Mouse (Mus musculus): Measurements from ENCODE around the gene Arhgap8. TPM values are rescaled to one million over a fixed set of nuclear protein-coding genes. Genes with fewer than 3 reads are reported as not detected.
A peak's percentile ranks its signal among the peaks of the same experiment; 100 is the strongest.

Arhgap8 gene
- polyA plus RNA-seq, 1 experiment from 2014 or later: 0.37 TPM

DNA sequence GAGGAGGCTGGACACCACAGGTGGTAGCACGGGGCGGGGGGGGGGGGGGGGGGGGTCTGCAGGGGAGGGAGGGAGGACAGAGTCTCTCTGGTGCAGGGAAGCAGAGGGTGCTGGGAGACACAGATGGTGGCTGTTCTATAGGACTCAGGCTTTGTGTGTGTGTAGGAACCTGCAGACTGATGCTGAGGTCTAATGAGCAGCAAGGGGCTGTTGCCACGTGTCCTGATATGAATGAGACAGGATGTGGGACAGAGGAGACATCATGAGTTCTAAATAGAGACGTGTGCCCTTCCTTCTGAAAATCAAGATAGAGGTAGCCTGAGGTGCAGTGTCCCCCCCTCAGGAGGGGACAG, 17.1 kb downstream of the Arhgap8 start:
- ATAC-seq (peak; percentile 48; the same call in 1 of the 2 replicates), DNase-seq (ENCODE audit: low spot score) (peak; percentile 28)
- H3K4me2 ChIP-seq (ENCODE audit: low read length): no peak overlapping the region
- no peak overlapping the region for H3K4me3 ChIP-seq (ENCODE audit: low read depth, low read length)
- H3K27ac ChIP-seq (ENCODE audit: low read depth, low read length): no peak overlapping the region
- no peaks in the 10 kb centered on the region for H3K27me3 ChIP-seq (replicated peaks; ENCODE audit: control insufficient read depth, insufficient read depth, low read length)
- H3K9me3 ChIP-seq (replicated peaks; ENCODE audit: control insufficient read depth, low read length): no peaks in the 10 kb centered on the region
- H3K4me1 ChIP-seq (ENCODE audit: control insufficient read depth, insufficient read depth, low read length): no peaks in the 10 kb centered on the region
- no peak overlapping the region for H3K9ac ChIP-seq (ENCODE audit: low read length)
- 42% methylated on average over 2 of the region's 4 CpGs for WGBS
- H3K36me3 ChIP-seq (ENCODE audit: control insufficient read depth, insufficient read depth, low read length): no peaks in the 10 kb centered on the region

DNA sequence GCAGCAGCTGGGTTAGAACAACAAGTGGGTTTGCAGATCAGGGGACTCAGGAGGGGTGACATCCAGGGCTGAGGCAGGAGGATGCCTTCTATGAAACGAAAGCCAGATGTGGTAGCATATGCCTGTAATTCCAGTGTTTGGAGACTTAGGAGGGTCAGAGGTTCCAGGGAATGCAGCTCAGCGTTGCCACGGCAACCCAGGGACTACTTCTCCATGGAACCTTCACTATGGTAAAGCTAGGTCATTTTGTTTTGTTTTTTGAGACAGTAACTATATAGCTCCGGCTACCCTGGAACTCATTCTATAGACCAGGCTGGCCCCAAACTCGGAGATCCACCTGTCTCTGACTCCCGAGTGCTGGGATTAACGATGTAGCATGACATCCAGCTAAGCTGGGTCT, 18.4 kb downstream of the Arhgap8 start:
- Histone ChIP-seq H3K36me3 (ENCODE audit: control insufficient read depth, insufficient read depth, low read length) (no peaks in the 10 kb centered on the region), H3K4me2 (ENCODE audit: low read length) (no peak overlapping the region), H3K9me3 (replicated peaks; ENCODE audit: control insufficient read depth, low read length) (no peaks in the 10 kb centered on the region), H3K27me3 (replicated peaks; ENCODE audit: control insufficient read depth, insufficient read depth, low read length) (no peaks in the 10 kb centered on the region), H3K4me1 (ENCODE audit: control insufficient read depth, insufficient read depth, low read length) (no peaks in the 10 kb centered on the region), H3K27ac (ENCODE audit: low read depth, low read length) (no peak overlapping the region), H3K4me3 (ENCODE audit: low read depth, low read length) (no peak overlapping the region), H3K9ac (ENCODE audit: low read length) (no peak overlapping the region)
- WGBS: 85% methylated on average over 7 of the region's 7 CpGs
- DNase-seq (ENCODE audit: low spot score) (no peak), ATAC-seq (no peak)

DNA sequence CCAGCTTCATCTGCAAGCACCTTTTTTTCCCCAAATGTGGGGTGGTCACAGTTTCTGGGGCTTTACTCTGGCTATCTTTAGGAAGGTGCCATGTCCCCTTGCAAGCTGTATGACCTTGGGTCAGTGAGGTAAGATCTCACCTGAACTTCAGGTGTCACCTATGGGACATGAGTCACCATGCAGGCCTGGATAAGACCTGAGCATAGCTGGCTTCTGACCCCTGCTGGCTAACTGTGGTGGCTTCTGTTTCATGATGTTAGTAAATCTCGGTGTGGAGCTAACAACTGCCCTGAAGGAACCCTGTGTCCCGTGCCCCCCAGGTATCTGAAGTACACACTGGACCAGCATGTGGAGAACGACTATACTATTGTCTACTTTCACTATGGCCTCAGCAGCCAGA, 21.7 kb downstream of the Arhgap8 start:
- Histone ChIP-seq H3K36me3 (ENCODE audit: control insufficient read depth, insufficient read depth, low read length) (no peaks in the 10 kb centered on the region), H3K4me1 (ENCODE audit: control insufficient read depth, insufficient read depth, low read length) (no peaks in the 10 kb centered on the region), H3K27me3 (replicated peaks; ENCODE audit: control insufficient read depth, insufficient read depth, low read length) (no peaks in the 10 kb centered on the region), H3K4me3 (ENCODE audit: low read depth, low read length) (no peak overlapping the region), H3K9ac (ENCODE audit: low read length) (no peak overlapping the region), H3K9me3 (replicated peaks; ENCODE audit: control insufficient read depth, low read length) (no peaks in the 10 kb centered on the region), H3K27ac (ENCODE audit: low read depth, low read length) (no peak overlapping the region), H3K4me2 (ENCODE audit: low read length) (no peak overlapping the region)
- ATAC-seq (no peak), DNase-seq (ENCODE audit: low spot score) (no peak)
- WGBS: 78% methylated on average over 3 of the region's 3 CpGs

- H3K9ac ChIP-seq (ENCODE audit: low read length): no peak overlapping the region
- no peak overlapping the region for H3K4me2 ChIP-seq (ENCODE audit: low read length)
- WGBS: 25% methylated on average over 3 of the region's 3 CpGs
- H3K27me3 ChIP-seq (replicated peaks; ENCODE audit: control insufficient read depth, insufficient read depth, low read length): no peaks in the 10 kb centered on the region
- DNase-seq (ENCODE audit: low spot score) (no peak), ATAC-seq (no peak)
- no peak overlapping the region for H3K4me3 ChIP-seq (ENCODE audit: low read depth, low read length)
- no peak overlapping the region for H3K27ac ChIP-seq (ENCODE audit: low read depth, low read length)
- H3K4me1 ChIP-seq (ENCODE audit: control insufficient read depth, insufficient read depth, low read length): no peaks in the 10 kb centered on the region
- no peaks in the 10 kb centered on the region for H3K36me3 ChIP-seq (ENCODE audit: control insufficient read depth, insufficient read depth, low read length)
- no peaks in the 10 kb centered on the region for H3K9me3 ChIP-seq (replicated peaks; ENCODE audit: control insufficient read depth, low read length)
These were observed 23.5 kb downstream of the Arhgap8 start for GRCm38 (mm10) chr15:84743347-84743746.

GRCm38 (mm10) chr15:84744308-84744707, 24.5 kb downstream of the Arhgap8 start:
- Histone ChIP-seq H3K27ac (ENCODE audit: low read depth, low read length) (no peak overlapping the region), H3K9me3 (replicated peaks; ENCODE audit: control insufficient read depth, low read length) (no peaks in the 10 kb centered on the region), H3K4me3 (ENCODE audit: low read depth, low read length) (no peak overlapping the region), H3K4me2 (ENCODE audit: low read length) (no peak overlapping the region), H3K27me3 (replicated peaks; ENCODE audit: control insufficient read depth, insufficient read depth, low read length) (no peaks in the 10 kb centered on the region), H3K4me1 (ENCODE audit: control insufficient read depth, insufficient read depth, low read length) (no peaks in the 10 kb centered on the region), H3K9ac (ENCODE audit: low read length) (no peak overlapping the region), H3K36me3 (ENCODE audit: control insufficient read depth, insufficient read depth, low read length) (no peaks in the 10 kb centered on the region)
- ATAC-seq: no peak
- 30% methylated on average over 2 of the region's 2 CpGs for WGBS
- DNase-seq (ENCODE audit: low spot score): no peak

GRCm38 (mm10) chr15:84745831-84746230, 26.0 kb downstream of the Arhgap8 start:
- DNase-seq (ENCODE audit: low spot score) (no peak), ATAC-seq (no peak)
- Histone ChIP-seq H3K27ac (ENCODE audit: low read depth, low read length) (no peak overlapping the region), H3K9ac (ENCODE audit: low read length) (no peak overlapping the region), H3K9me3 (replicated peaks; ENCODE audit: control insufficient read depth, low read length) (no peaks in the 10 kb centered on the region), H3K4me2 (ENCODE audit: low read length) (no peak overlapping the region), H3K4me1 (ENCODE audit: control insufficient read depth, insufficient read depth, low read length) (no peaks in the 10 kb centered on the region), H3K36me3 (ENCODE audit: control insufficient read depth, insufficient read depth, low read length) (no peaks in the 10 kb centered on the region), H3K27me3 (replicated peaks; ENCODE audit: control insufficient read depth, insufficient read depth, low read length) (no peaks in the 10 kb centered on the region), H3K4me3 (ENCODE audit: low read depth, low read length) (no peak overlapping the region)
- 90% methylated on average over 4 of the region's 4 CpGs for WGBS

DNA sequence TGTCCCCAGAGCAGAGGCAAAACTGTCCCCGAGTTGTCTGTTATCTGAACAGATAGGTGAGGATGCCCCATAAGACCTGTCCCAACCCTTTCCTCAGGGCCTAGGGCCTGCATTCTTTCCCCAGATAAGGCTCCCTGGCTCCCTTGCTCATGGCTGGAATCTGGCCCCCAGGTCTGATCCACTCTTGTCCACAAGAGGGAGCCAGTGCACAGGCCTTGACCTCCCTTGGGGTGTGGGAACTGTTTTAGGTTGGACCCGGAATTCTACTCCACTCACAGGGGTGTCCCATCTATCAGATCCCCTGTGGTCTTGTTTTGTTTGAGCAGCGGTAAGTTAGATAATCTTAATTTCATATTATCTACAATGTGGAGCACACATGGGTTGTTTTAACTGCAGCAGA, 35.1 kb downstream of the Arhgap8 start:
- no peaks in the 10 kb centered on the region for H3K9me3 ChIP-seq (replicated peaks; ENCODE audit: control insufficient read depth, low read length)
- H3K27ac ChIP-seq (ENCODE audit: low read depth, low read length): no peak overlapping the region
- 8% methylated on average over 3 of the region's 3 CpGs for WGBS
- no peak overlapping the region for H3K4me2 ChIP-seq (ENCODE audit: low read length)
- H3K4me1 ChIP-seq (ENCODE audit: control insufficient read depth, insufficient read depth, low read length): peaks cover 4% of the 10 kb centered on the region; the same call in 1 of the 2 replicates
- DNase-seq (ENCODE audit: low spot score) (peak; percentile 78), ATAC-seq (peak; percentile 71)
- no peak overlapping the region for H3K9ac ChIP-seq (ENCODE audit: low read length)
- H3K36me3 ChIP-seq (ENCODE audit: control insufficient read depth, insufficient read depth, low read length): no peaks in the 10 kb centered on the region
- H3K27me3 ChIP-seq (replicated peaks; ENCODE audit: control insufficient read depth, insufficient read depth, low read length): 0 out of 2 replicates have a peak, but pooled peaks cover 7% of the 10 kb centered on the region
- H3K4me3 ChIP-seq (ENCODE audit: low read depth, low read length): no peak overlapping the region

DNA sequence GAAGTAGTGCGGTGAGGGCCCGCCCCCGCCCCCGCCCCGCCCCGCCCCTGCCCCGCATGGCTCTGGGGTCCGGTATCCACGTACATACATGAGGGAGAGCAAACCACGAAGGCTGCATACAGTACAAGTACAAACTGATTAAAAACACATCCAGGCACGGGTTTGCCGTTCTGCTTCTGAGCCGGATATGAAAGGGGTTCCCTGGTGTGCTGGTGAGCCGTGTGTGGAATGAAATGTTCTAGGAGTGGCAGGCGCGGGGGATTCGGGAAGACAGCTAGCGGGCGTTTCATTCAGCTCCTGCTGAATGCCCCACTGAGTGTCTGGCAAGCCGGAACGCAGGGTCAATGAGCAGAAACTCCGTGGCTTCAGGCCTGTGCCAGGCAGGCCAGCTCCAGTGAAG, 36.6 kb downstream of the Arhgap8 start:
- peak overlapping the region; percentile 19 for H3K4me3 ChIP-seq (ENCODE audit: low read depth, low read length)
- ATAC-seq (no peak), DNase-seq (ENCODE audit: low spot score) (peak; percentile 64)
- H3K4me2 ChIP-seq (ENCODE audit: low read length): peak overlapping the region; percentile 57
- WGBS: 0% methylated on average over 22 of the region's 22 CpGs
- H3K9ac ChIP-seq (ENCODE audit: low read length): peak overlapping the region; percentile 49
- H3K27me3 ChIP-seq (replicated peaks; ENCODE audit: control insufficient read depth, insufficient read depth, low read length): 0 out of 2 replicates have a peak, but pooled peaks cover 7% of the 10 kb centered on the region
- H3K9me3 ChIP-seq (replicated peaks; ENCODE audit: control insufficient read depth, low read length): no peaks in the 10 kb centered on the region
- H3K36me3 ChIP-seq (ENCODE audit: control insufficient read depth, insufficient read depth, low read length): no peaks in the 10 kb centered on the region
- H3K27ac ChIP-seq (ENCODE audit: low read depth, low read length): no peak overlapping the region
- H3K4me1 ChIP-seq (ENCODE audit: control insufficient read depth, insufficient read depth, low read length): peaks cover 4% of the 10 kb centered on the region; the same call in 1 of the 2 replicates

DNA sequence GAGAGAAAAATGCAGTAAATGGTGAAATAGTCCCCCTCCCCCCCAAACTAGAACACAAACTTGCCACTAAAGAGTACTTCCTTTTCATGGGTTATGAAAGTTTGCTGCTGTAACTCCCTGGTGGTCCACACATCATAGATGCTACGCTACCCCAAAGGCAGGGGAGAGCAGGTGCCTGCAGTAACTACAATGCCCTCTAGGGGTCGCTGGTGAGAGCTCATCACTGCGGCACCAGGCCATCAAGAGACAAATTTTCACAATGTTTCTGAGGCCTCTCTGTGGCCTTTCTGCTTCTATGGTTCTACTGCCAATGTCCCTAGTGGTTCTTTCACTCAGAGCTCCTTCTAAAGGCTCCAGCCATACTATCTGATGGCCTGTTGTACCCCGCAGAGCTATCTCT, 38.6 kb downstream of the Arhgap8 start:
- Histone ChIP-seq H3K9me3 (replicated peaks; ENCODE audit: control insufficient read depth, low read length) (no peaks in the 10 kb centered on the region), H3K4me2 (ENCODE audit: low read length) (no peak overlapping the region), H3K27me3 (replicated peaks; ENCODE audit: control insufficient read depth, insufficient read depth, low read length) (0 out of 2 replicates have a peak, but pooled peaks cover 7% of the 10 kb centered on the region), H3K27ac (ENCODE audit: low read depth, low read length) (no peak overlapping the region), H3K4me1 (ENCODE audit: control insufficient read depth, insufficient read depth, low read length) (peaks cover 4% of the 10 kb centered on the region; the same call in 1 of the 2 replicates), H3K9ac (ENCODE audit: low read length) (no peak overlapping the region), H3K4me3 (ENCODE audit: low read depth, low read length) (no peak overlapping the region), H3K36me3 (ENCODE audit: control insufficient read depth, insufficient read depth, low read length) (no peaks in the 10 kb centered on the region)
- DNase-seq (ENCODE audit: low spot score) (peak; percentile 70), ATAC-seq (no peak)
- WGBS: 20% methylated on average over 4 of the region's 4 CpGs
